ENCODE assay signal across 8 mouse cellular contexts in the genomic region with DNA sequence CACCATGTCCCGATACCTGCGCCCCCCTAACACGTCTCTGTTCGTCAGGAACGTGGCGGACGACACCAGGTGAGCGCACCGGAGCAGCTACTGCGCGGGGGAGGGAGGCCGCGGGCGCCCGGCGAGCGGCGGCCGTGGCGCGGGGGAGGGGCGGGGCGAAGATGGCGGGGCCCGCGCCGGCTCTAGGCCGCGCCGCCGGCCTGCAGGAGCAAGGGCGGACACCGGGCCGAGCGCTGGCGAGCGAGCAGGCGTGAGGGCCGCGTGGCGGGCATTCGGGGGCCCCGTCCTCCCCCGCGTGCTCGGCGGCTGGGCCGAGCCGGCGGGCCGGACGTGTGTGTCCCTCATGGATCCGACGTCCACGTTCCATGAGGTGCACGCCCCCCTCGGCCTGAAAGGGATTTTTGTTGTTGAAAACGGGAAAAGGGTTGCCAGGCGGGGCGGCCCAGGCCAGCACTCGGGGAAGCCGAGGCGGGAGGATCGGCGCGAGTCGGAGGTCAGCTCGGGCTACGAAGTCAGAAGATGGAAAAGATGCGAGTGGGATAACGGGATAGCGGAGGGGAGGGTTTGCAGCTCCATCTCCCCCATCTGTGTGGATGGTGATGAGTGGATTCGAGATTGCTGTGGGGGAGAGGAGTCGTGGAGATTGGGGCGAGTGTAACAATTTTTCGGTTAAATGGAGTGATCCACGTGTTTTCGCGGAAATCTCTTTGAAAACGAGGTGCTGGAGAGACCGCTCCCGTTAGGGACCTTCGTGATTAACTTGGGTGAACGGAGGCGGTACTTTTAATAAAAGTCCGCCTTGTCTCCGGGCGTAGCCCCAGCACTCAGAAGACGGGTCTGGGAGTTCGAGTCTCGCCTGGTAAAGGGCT. TPM values are rescaled to one million over a fixed set of nuclear protein-coding genes. Genes with fewer than 3 reads are reported as not detected.
DNase-seq lines count a peak whose midpoint lies in the region; ATAC-seq and TF ChIP-seq lines count a peak whose summit lies in the region.

No protein-coding gene starts in this region.

- TF ChIP-seq CTCF in C2C12 (IDR thresholded peaks at IDR 0.05; ENCODE audit: control insufficient read depth, insufficient read depth, insufficient read length): no peak
- TF ChIP-seq CTCF in kidney, postnatal 0 days (IDR thresholded peaks at IDR 0.05; ENCODE audit: low read depth): no peak
- TF ChIP-seq CTCF in liver, postnatal 0 days (IDR thresholded peaks at IDR 0.05; ENCODE audit: low read depth): no peak

- under 1% methylated on average over 55 of the region's 91 CpGs for WGBS in embryonic facial prominence, embryonic 14.5 days
- WGBS in heart, embryonic 12.5 days: under 1% methylated on average over 80 of the region's 91 CpGs
- under 1% methylated on average over 84 of the region's 91 CpGs for WGBS in kidney, postnatal 0 days
- under 1% methylated on average over 80 of the region's 91 CpGs for WGBS in liver, postnatal 0 days (ENCODE audit: insufficient replicate concordance)
- WGBS in neural tube, embryonic 13.5 days: under 1% methylated on average over 64 of the region's 91 CpGs

- no peaks in the 10 kb centered on the region for H3K9me3 ChIP-seq in embryonic facial prominence, embryonic 14.5 days (ENCODE audit: control insufficient read depth, low read length)
- H3K9me3 ChIP-seq in heart, embryonic 12.5 days (replicated peaks): no peaks in the 10 kb centered on the region
- no peaks in the 10 kb centered on the region for H3K9me3 ChIP-seq in kidney, postnatal 0 days (replicated peaks; ENCODE audit: low read length)
- H3K9me3 ChIP-seq in liver, postnatal 0 days (ENCODE audit: low read length): no peaks in the 10 kb centered on the region
- H3K9me3 ChIP-seq in neural tube, embryonic 13.5 days: no peaks in the 10 kb centered on the region

- no peak for TF ChIP-seq EP300 in liver, postnatal 0 days (IDR thresholded peaks at IDR 0.05; ENCODE audit: low read depth)

- peaks cover 51% of the 10 kb centered on the region for H3K79me3 ChIP-seq in C2C12 (ENCODE audit: low read depth)

- peak; percentile 79 for DNase-seq in adrenal gland, postnatal 10 days
- DNase-seq in embryonic facial prominence, embryonic 14.5 days (ENCODE audit: low spot score): peak; percentile 83
- peak; percentile 84 for DNase-seq in kidney, postnatal 0 days (ENCODE audit: low spot score)
- peak; percentile 82 for DNase-seq in liver, postnatal 0 days
- DNase-seq in thymus, postnatal 25 days: peak; percentile 51

- peak overlapping the region; percentile 96 for H3K4me3 ChIP-seq in C2C12 (ENCODE audit: insufficient read depth, poor library complexity, severe bottlenecking)
- peak overlapping the region; percentile 92 for H3K4me3 ChIP-seq in embryonic facial prominence, embryonic 14.5 days (ENCODE audit: low read depth, low read length)
- peak overlapping the region; percentile 96 for H3K4me3 ChIP-seq in heart, embryonic 12.5 days
- H3K4me3 ChIP-seq in kidney, postnatal 0 days (replicated peaks; ENCODE audit: low read depth, low read length): peak overlapping the region; percentile 96
- peak overlapping the region; percentile 88 for H3K4me3 ChIP-seq in liver, postnatal 0 days (ENCODE audit: low read depth, low read length)
- peak overlapping the region; percentile 92 for H3K4me3 ChIP-seq in neural tube, embryonic 13.5 days

- peaks cover 31% of the 10 kb centered on the region for H3K4me1 ChIP-seq in embryonic facial prominence, embryonic 14.5 days (ENCODE audit: control insufficient read depth, insufficient read depth, low read length)
- H3K4me1 ChIP-seq in heart, embryonic 12.5 days (replicated peaks): peaks cover 34% of the 10 kb centered on the region
- peaks cover 28% of the 10 kb centered on the region for H3K4me1 ChIP-seq in kidney, postnatal 0 days (replicated peaks; ENCODE audit: insufficient read depth, low read length)
- peaks cover 56% of the 10 kb centered on the region for H3K4me1 ChIP-seq in liver, postnatal 0 days (ENCODE audit: insufficient read depth)
- peaks cover 52% of the 10 kb centered on the region for H3K4me1 ChIP-seq in neural tube, embryonic 13.5 days (replicated peaks)

- H3K36me3 ChIP-seq in C2C12 (ENCODE audit: control insufficient read depth, insufficient read depth): peaks cover 42% of the 10 kb centered on the region
- H3K36me3 ChIP-seq in embryonic facial prominence, embryonic 14.5 days (ENCODE audit: control insufficient read depth, insufficient read depth, low read length): peaks cover 8% of the 10 kb centered on the region; the same call in 1 of the 2 replicates
- H3K36me3 ChIP-seq in heart, embryonic 12.5 days: 0 out of 2 replicates have a peak, but pooled peaks cover 4% of the 10 kb centered on the region
- H3K36me3 ChIP-seq in kidney, postnatal 0 days (ENCODE audit: insufficient read depth, low read length): no peaks in the 10 kb centered on the region
- peaks cover 16% of the 10 kb centered on the region for H3K36me3 ChIP-seq in liver, postnatal 0 days (replicated peaks; ENCODE audit: insufficient read depth, low read length)
- no peaks in the 10 kb centered on the region for H3K36me3 ChIP-seq in neural tube, embryonic 13.5 days

- H3K79me2 ChIP-seq in C2C12 (ENCODE audit: control insufficient read depth, insufficient read depth): peaks cover 60% of the 10 kb centered on the region

- H3K27me3 ChIP-seq in C2C12 (ENCODE audit: control insufficient read depth, insufficient read depth, insufficient read length): no peaks in the 10 kb centered on the region
- H3K27me3 ChIP-seq in embryonic facial prominence, embryonic 14.5 days (replicated peaks; ENCODE audit: control insufficient read depth, insufficient read depth, low read length): no peaks in the 10 kb centered on the region
- H3K27me3 ChIP-seq in heart, embryonic 12.5 days (replicated peaks): no peaks in the 10 kb centered on the region
- no peaks in the 10 kb centered on the region for H3K27me3 ChIP-seq in kidney, postnatal 0 days (ENCODE audit: insufficient read depth, low read length)
- H3K27me3 ChIP-seq in liver, postnatal 0 days (ENCODE audit: insufficient read depth, low read length): no peaks in the 10 kb centered on the region
- no peaks in the 10 kb centered on the region for H3K27me3 ChIP-seq in neural tube, embryonic 13.5 days

- peak overlapping the region; percentile 87 for H3K4me2 ChIP-seq in embryonic facial prominence, embryonic 14.5 days (ENCODE audit: low read depth, low read length)
- H3K4me2 ChIP-seq in heart, embryonic 12.5 days: peak overlapping the region; percentile 74
- H3K4me2 ChIP-seq in kidney, postnatal 0 days (ENCODE audit: low read length): peak overlapping the region; percentile 69
- peak overlapping the region; percentile 95 for H3K4me2 ChIP-seq in liver, postnatal 0 days (ENCODE audit: low read depth, low read length)
- peak overlapping the region; percentile 74 for H3K4me2 ChIP-seq in neural tube, embryonic 13.5 days

- ATAC-seq in embryonic facial prominence, embryonic 14.5 days (ENCODE audit: low read depth): peak; percentile 75
- ATAC-seq in heart, embryonic 12.5 days (ENCODE audit: insufficient number of reproducible peaks, low FRiP score): peak; percentile 86
- ATAC-seq in kidney, postnatal 0 days (replicated peaks; ENCODE audit: low FRiP score, low read depth): peak; percentile 77
- ATAC-seq in liver, postnatal 0 days: peak; percentile 73
- ATAC-seq in neural tube, embryonic 13.5 days (ENCODE audit: low read depth): peak; percentile 79

- H3K9ac ChIP-seq in embryonic facial prominence, embryonic 14.5 days (ENCODE audit: low read depth, low read length): peak overlapping the region; percentile 98
- peak overlapping the region; percentile 99 for H3K9ac ChIP-seq in heart, embryonic 12.5 days
- H3K9ac ChIP-seq in kidney, postnatal 0 days (ENCODE audit: low read depth, low read length): peak overlapping the region; percentile 96
- peak overlapping the region; percentile 86 for H3K9ac ChIP-seq in liver, postnatal 0 days (replicated peaks)
- H3K9ac ChIP-seq in neural tube, embryonic 13.5 days: peak overlapping the region; percentile 97

- H3ac ChIP-seq in C2C12 (ENCODE audit: control insufficient read depth, insufficient read length, low read depth): peak overlapping the region; percentile 91

- H3K27ac ChIP-seq in embryonic facial prominence, embryonic 14.5 days (replicated peaks; ENCODE audit: low read depth, low read length): peak overlapping the region; percentile 97
- H3K27ac ChIP-seq in heart, embryonic 12.5 days (ENCODE audit: poor library complexity, severe bottlenecking): peak overlapping the region; percentile 99
- peak overlapping the region; percentile 99 for H3K27ac ChIP-seq in kidney, postnatal 0 days
- H3K27ac ChIP-seq in liver, postnatal 0 days (ENCODE audit: low read depth): peak overlapping the region; percentile 98
- H3K27ac ChIP-seq in neural tube, embryonic 13.5 days (replicated peaks): peak overlapping the region; percentile 98

RNA-seq across cellular contexts. Expression of a gene that starts 0.9 kb away (rescaled TPM):
- 37.2 TPM for polyA plus RNA-seq in C2C12 (2012; fragmentation: generic; extraction: Trizol)
- 100 to 1,000 TPM in 1 of 2 experiments, 10 to 100 TPM in 1; 94.0 to 117 TPM for total RNA-seq in adrenal gland, postnatal 10 days (2021)
- polyA plus RNA-seq in embryonic facial prominence, embryonic 14.5 days (2014; fragmentation: Nextera tagmentation; extraction: Ambion mirVana): 212 and 235 TPM in 2 replicates
- 178 and 189 TPM in 2 replicates for polyA plus RNA-seq in heart, embryonic 12.5 days (2016; fragmentation: Nextera tagmentation; extraction: Ambion mirVana)
- polyA plus RNA-seq in kidney, postnatal 0 days (2015; fragmentation: Nextera tagmentation; extraction: Ambion mirVana): 192 and 194 TPM in 2 replicates
- 62.1 and 67.6 TPM in 2 replicates for polyA plus RNA-seq in liver, postnatal 0 days (2015; fragmentation: Nextera tagmentation; extraction: Ambion mirVana)
- polyA plus RNA-seq in neural tube, embryonic 13.5 days (2015; fragmentation: Nextera tagmentation; extraction: Ambion mirVana): 198 and 233 TPM in 2 replicates

RNA-seq across cellular contexts. Expression of a gene that starts 17.2 kb away (rescaled TPM):
- polyA plus RNA-seq in C2C12 (2012; fragmentation: generic; extraction: Trizol): 21.7 TPM
- 100 to 1,000 TPM in 1 of 2 experiments, 10 to 100 TPM in 1; 98.7 to 149 TPM for total RNA-seq in adrenal gland, postnatal 10 days (2021)
- polyA plus RNA-seq in embryonic facial prominence, embryonic 14.5 days (2014; fragmentation: Nextera tagmentation; extraction: Ambion mirVana): 158 and 162 TPM in 2 replicates
- polyA plus RNA-seq in heart, embryonic 12.5 days (2016; fragmentation: Nextera tagmentation; extraction: Ambion mirVana): 124 and 131 TPM in 2 replicates
- polyA plus RNA-seq in kidney, postnatal 0 days (2015; fragmentation: Nextera tagmentation; extraction: Ambion mirVana): 190 and 194 TPM in 2 replicates
- 53.2 and 55.2 TPM in 2 replicates for polyA plus RNA-seq in liver, postnatal 0 days (2015; fragmentation: Nextera tagmentation; extraction: Ambion mirVana)
- 109 and 122 TPM in 2 replicates for polyA plus RNA-seq in neural tube, embryonic 13.5 days (2015; fragmentation: Nextera tagmentation; extraction: Ambion mirVana)

RNA-seq across cellular contexts. Expression of a gene that starts 38.7 kb away (rescaled TPM):
- polyA plus RNA-seq in C2C12 (2012; fragmentation: generic; extraction: Trizol): not detected
- total RNA-seq in adrenal gland, postnatal 10 days (2021): 1 to 10 TPM; 2.4 to 3.9 TPM
- polyA plus RNA-seq in embryonic facial prominence, embryonic 14.5 days (2014; fragmentation: Nextera tagmentation; extraction: Ambion mirVana): 0.69 and 1.1 TPM in 2 replicates
- polyA plus RNA-seq in heart, embryonic 12.5 days (2016; fragmentation: Nextera tagmentation; extraction: Ambion mirVana): 0.46 and 0.70 TPM in 2 replicates
- 0.68 and 0.70 TPM in 2 replicates for polyA plus RNA-seq in kidney, postnatal 0 days (2015; fragmentation: Nextera tagmentation; extraction: Ambion mirVana)
- polyA plus RNA-seq in liver, postnatal 0 days (2015; fragmentation: Nextera tagmentation; extraction: Ambion mirVana): 2.5 and 2.6 TPM in 2 replicates
- polyA plus RNA-seq in neural tube, embryonic 13.5 days (2015; fragmentation: Nextera tagmentation; extraction: Ambion mirVana): 0.12 and 0.25 TPM in 2 replicates

Comparison
In these comparisons a context has a peak if more than half of its experiments do, and no peak if none do; other contexts are left out.
1. Peak in every context shown above with its lines: DNase-seq, ATAC-seq, H3K4me3 ChIP-seq and H3K27ac ChIP-seq.